In the genomic region with DNA sequence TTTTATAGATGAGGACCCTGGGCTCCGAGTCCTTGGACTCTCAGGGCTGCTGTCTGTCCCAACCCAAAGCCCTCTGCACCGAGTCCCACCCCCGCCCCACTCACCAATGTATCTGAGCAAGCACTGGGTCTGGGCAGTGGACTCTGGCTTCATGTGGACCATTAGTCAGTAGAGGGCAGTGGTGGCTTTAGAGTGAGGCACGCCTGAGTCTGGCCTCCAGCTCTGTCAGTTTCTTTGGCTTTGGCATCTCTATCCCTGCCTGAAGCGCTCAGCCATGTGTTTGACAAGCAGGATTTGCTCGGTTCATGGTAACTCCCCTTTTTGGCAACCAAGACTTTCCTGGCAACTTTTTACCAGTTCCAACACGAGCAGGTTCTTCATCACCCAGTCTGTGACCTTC, we compare ENCODE assay signal across 7 mouse cellular contexts.
DNase-seq lines count a peak whose midpoint lies in the region; ATAC-seq lines count a peak whose summit lies in the region.

No protein-coding gene starts in this region.

- H3K9me3 ChIP-seq in neural tube, embryonic 15.5 days (replicated peaks) = no peaks in the 10 kb centered on the region

- H3K4me2 ChIP-seq in neural tube, embryonic 15.5 days = no peak overlapping the region

- peaks cover 10% of the 10 kb centered on the region for H3K4me1 ChIP-seq in neural tube, embryonic 15.5 days

- no peaks in the 10 kb centered on the region for H3K27me3 ChIP-seq in neural tube, embryonic 15.5 days (replicated peaks)

- no peak overlapping the region for H3K9ac ChIP-seq in neural tube, embryonic 15.5 days (replicated peaks)

- H3K36me3 ChIP-seq in neural tube, embryonic 15.5 days = no peaks in the 10 kb centered on the region

- 38% methylated on average over 7 of the region's 7 CpGs for WGBS in neural tube, embryonic 15.5 days

- H3K4me3 ChIP-seq in neural tube, embryonic 15.5 days (replicated peaks) = no peak overlapping the region

- no peak overlapping the region for H3K27ac ChIP-seq in neural tube, embryonic 15.5 days (replicated peaks)

- DNase-seq in heart, postnatal 10 days = peak; percentile 43 to 61
- DNase-seq in heart, postnatal 25 days (ENCODE audit: low spot score) = no peak
- DNase-seq in neural tube, embryonic 10.5 days (ENCODE audit: extremely low spot score, low spot score) = no peak
- peak; percentile 51 for DNase-seq in embryo, embryonic 10.5 days (ENCODE audit: low spot score)
- no peak for DNase-seq in thymus, postnatal 25 days
- no peak for DNase-seq in ovary, postnatal 36 days (ENCODE audit: low spot score)

- intact Hi-C loops in heart, postnatal 10 days (cut with DNase I) = loop anchor here (1.0 kb wide), 1 partner anchor 19 kb away; no protein-coding TSS in a partner anchor
- intact Hi-C loops in heart, postnatal 25 days (cut with DNase I) = no loop called here

- ATAC-seq in neural tube, embryonic 15.5 days (ENCODE audit: low FRiP score) = 0 out of 2 replicates have a peak, but pooled peaks have one; percentile 32

Comparison
In these comparisons a context has a peak if more than half of its experiments do, and no peak if none do; other contexts are left out.
1. DNase-seq: peak in heart, postnatal 10 days (2 of 2) and embryo, embryonic 10.5 days (single experiment); none in heart, postnatal 25 days (single experiment), neural tube, embryonic 10.5 days (single experiment), thymus, postnatal 25 days (single experiment) and ovary, postnatal 36 days (single experiment).